Mouse (Mus musculus): ENCODE measurements around the gene Agpat1.

Gene Agpat1

GRCm38 (mm10) chr17:34652546-34652945 is 48.5 kb downstream of the Agpat1 start:
- DNase-seq (ENCODE audit: extremely low spot score): no peak

- no peak for DNase-seq (ENCODE audit: extremely low spot score)
These were observed 48.9 kb downstream of the Agpat1 start for GRCm38 (mm10) chr17:34652985-34653384.

GRCm38 (mm10) chr17:34653746-34654285 is 49.8 kb downstream of the Agpat1 start:
- no peak for DNase-seq (ENCODE audit: extremely low spot score)

- DNase-seq (ENCODE audit: extremely low spot score): no peak
These were observed 50.3 kb downstream of the Agpat1 start for GRCm38 (mm10) chr17:34654392-34654791.

GRCm38 (mm10) chr17:34655160-34655559 is 51.1 kb downstream of the Agpat1 start:
- DNase-seq (ENCODE audit: extremely low spot score): no peak

GRCm38 (mm10) chr17:34655581-34655991 is 51.5 kb downstream of the Agpat1 start:
- no peak for DNase-seq (ENCODE audit: extremely low spot score)

- DNase-seq (ENCODE audit: extremely low spot score): no peak
These were observed 52.6 kb downstream of the Agpat1 start for GRCm38 (mm10) chr17:34656666-34657065.

- DNase-seq (ENCODE audit: extremely low spot score): no peak
These were observed 53.2 kb downstream of the Agpat1 start for GRCm38 (mm10) chr17:34657271-34657670.

- DNase-seq (ENCODE audit: extremely low spot score): no peak
These were observed 54.1 kb downstream of the Agpat1 start for GRCm38 (mm10) chr17:34658145-34658544.

- no peak for DNase-seq (ENCODE audit: extremely low spot score)
These were observed 54.5 kb downstream of the Agpat1 start for GRCm38 (mm10) chr17:34658591-34658990.

GRCm38 (mm10) chr17:34659181-34659896 is 55.3 kb downstream of the Agpat1 start:
- no peak for DNase-seq (ENCODE audit: extremely low spot score)

GRCm38 (mm10) chr17:34659897-34660214 is 55.8 kb downstream of the Agpat1 start:
- no peak for DNase-seq (ENCODE audit: extremely low spot score)

GRCm38 (mm10) chr17:34660259-34660820 is 56.3 kb downstream of the Agpat1 start:
- no peak for DNase-seq (ENCODE audit: extremely low spot score)

GRCm38 (mm10) chr17:34661121-34661591 is 57.1 kb downstream of the Agpat1 start:
- DNase-seq (ENCODE audit: extremely low spot score): no peak

GRCm38 (mm10) chr17:34662468-34662867 is 58.4 kb downstream of the Agpat1 start:
- DNase-seq (ENCODE audit: extremely low spot score): no peak

GRCm38 (mm10) chr17:34662978-34663377 is 58.9 kb downstream of the Agpat1 start:
- no peak for DNase-seq (ENCODE audit: extremely low spot score)

Measured in embryo, embryonic 9.5 days (tissue).